Mouse (Mus musculus): ENCODE results near the gene Hnrnpm.

GRCm38 (mm10) chr17:33728396-33728795 lies 41.7 kb upstream of the Hnrnpm start:
- TF ChIP-seq POLR2A (IDR thresholded peaks at IDR 0.05; ENCODE audit: borderline replicate concordance, low read depth, low read length) (no peak), CTCF (IDR thresholded peaks at IDR 0.05; ENCODE audit: low read depth, low read length) (no peak)
